Mouse (Mus musculus): ENCODE data around the gene Sema5a.

DNA sequence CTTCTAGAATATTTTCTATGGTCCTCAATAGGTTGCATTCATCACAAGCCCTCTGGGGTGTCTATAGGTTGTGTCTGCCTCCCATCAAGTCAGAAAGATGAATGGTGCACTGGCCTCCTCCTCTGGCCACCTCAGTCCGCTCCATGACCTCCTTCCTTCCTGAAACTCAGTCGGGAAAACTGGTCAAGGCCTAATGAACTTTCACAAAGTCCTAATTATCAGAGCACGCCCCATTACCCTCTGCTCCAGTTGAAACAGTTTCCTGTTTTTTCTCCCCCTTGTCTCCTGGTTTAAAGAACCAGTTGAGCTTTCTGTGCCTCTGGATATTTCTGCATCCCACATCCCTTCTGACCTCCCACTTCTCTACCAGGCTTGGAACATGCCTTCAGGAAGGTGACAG is 300.8 kb downstream of the Sema5a start:
- TF ChIP-seq HCFC1 (IDR thresholded peaks at IDR 0.05; ENCODE audit: low read depth, low read length), result no peak
- no peak for TF ChIP-seq EP300 (IDR thresholded peaks at IDR 0.05; ENCODE audit: low read length)
- TF ChIP-seq CTCF (conservative IDR thresholded peaks at IDR 0.05 in 1 of 2, IDR thresholded peaks at IDR 0.05 in 1 of 2; ENCODE audit: low read depth in 2 of 2, low read length in 2 of 2), result no peak
- no peak for TF ChIP-seq ZKSCAN1 (IDR thresholded peaks at IDR 0.05; ENCODE audit: borderline replicate concordance, low read depth, low read length)
- TF ChIP-seq POLR2A (IDR thresholded peaks at IDR 0.05; ENCODE audit: low read depth, low read length), result no peak
- TF ChIP-seq TCF12 (IDR thresholded peaks at IDR 0.05; ENCODE audit: low read depth, low read length), result no peak
- no peak for TF ChIP-seq MAX (IDR thresholded peaks at IDR 0.05; ENCODE audit: low read length)
- TF ChIP-seq RCOR1 (conservative IDR thresholded peaks at IDR 0.05; ENCODE audit: low read depth, low read length), result no peak
- no peak for TF ChIP-seq GABPA (IDR thresholded peaks at IDR 0.05; ENCODE audit: insufficient replicate concordance, low read depth, low read length)
- TF ChIP-seq SIN3A (IDR thresholded peaks at IDR 0.05; ENCODE audit: low read length), result no peak
- no peak for TF ChIP-seq USF1 (IDR thresholded peaks at IDR 0.05; ENCODE audit: low read depth, low read length)
- no peak for TF ChIP-seq MYC (IDR thresholded peaks at IDR 0.05; ENCODE audit: low read depth, low read length)
- no peak for TF ChIP-seq USF2 (conservative IDR thresholded peaks at IDR 0.05; ENCODE audit: low read depth, low read length)

Measured in CH12.LX (cell line).